Mouse (Mus musculus) cerebellum, adult 2 months (tissue): ENCODE measurements at regions not wholly inside any gene's neighbourhood (a gene's known extent, or its start where the extent isn't known, plus 50 kb on each side); places are given as distances from the start of the nearest gene placed in this dataset.
"Not testable (repeated sequence)": the region's sequence is repeated elsewhere in the genome, so short reads cannot be mapped to it uniquely, and the experiment has no call there.

Source experiments
- CTCF ChIP-seq: fragments of 200-500 bp; IDR thresholded peaks from 2 replicates; pipeline ENCODE4 v1.5.1; 2011; ENCODE audit warnings: low read depth, mild to moderate bottlenecking, control low read depth, low read length, moderate library complexity, borderline replicate concordance; ENCODE audit not compliant: insufficient read depth
- POLR2A ChIP-seq: fragments of 200-500 bp; IDR thresholded peaks from 2 replicates; pipeline ENCODE4 v1.6.1; 2011; ENCODE audit warnings: low read length, control low read depth, borderline replicate concordance; ENCODE audit not compliant: insufficient read depth

DNA sequence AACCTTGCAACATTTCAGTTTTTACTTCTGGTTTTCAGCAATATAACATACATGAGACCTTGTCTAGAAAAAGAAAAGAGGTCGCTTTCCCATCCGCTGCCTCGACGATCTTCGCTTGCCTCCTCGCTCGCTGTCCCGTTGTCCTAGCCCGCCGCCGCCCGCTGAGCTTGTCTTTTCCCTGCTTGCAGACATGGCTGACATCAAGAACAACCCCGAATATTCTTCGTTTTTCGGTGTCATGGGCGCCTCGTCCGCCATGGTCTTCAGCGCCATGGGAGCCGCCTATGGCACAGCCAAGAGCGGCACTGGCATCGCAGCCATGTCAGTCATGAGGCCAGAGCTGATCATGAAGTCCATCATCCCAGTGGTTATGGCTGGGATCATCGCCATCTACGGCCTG is 64.7 kb upstream of the Trim24 start:
- not testable (repeated sequence) for TF ChIP-seq CTCF, POLR2A
